Mouse (Mus musculus): ENCODE measurements at regions not wholly inside any gene's neighbourhood (a gene's known extent, or its start where the extent isn't known, plus 50 kb on each side); places are given as distances from the start of the nearest gene placed in this dataset.
A peak's percentile ranks its signal among the peaks of the same experiment; 100 is the strongest.

DNA sequence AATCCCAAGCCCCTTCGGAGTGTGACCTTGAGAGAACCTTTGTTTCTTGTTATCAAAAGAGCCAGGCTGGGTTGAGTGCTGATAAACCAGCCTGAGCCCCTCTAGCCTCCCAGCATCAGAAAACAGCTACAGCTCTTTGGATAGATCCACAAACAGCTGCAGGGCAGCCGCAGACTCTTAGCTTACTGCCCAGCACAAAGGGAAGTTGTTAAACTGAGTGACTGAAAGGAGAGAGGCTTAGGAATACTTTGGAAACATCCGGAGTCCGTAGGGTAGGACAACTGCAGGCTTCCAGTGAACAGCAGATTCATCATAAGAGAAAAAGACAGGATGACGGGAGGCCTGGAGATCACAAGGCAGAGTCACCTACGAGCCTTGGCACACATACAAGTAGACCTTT is 166.9 kb upstream of the Tyw5 start:
- DNase-seq (ENCODE audit: low spot score), result no peak

DNA sequence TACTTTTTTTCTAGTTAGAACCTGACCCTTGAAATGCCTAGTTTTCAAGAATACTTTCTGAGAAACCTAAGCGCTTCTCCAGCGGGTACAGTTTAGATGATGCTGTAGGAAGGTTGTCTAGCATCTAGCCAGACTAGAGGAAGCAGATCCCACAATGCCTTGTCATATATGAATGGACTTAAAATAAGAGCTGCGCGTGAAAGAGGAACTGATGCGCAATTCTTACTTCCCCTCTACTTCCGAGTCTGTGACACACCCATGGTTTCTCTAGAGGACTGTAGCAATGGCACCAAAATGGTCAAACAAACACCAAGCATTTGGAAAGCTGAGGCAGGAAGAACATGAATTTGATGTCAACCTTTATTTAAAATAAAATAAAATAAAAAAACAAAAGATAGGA is 167.6 kb upstream of the Tyw5 start:
- no peak for DNase-seq (ENCODE audit: low spot score)

- no peak for DNase-seq (ENCODE audit: low spot score)
Observed at GRCm38 (mm10) chr1:57576066-57576753, 169.3 kb upstream of the Tyw5 start.

- no peak for DNase-seq (ENCODE audit: low spot score)
Observed at GRCm38 (mm10) chr1:57579086-57579485, 172.2 kb upstream of the Tyw5 start.

- no peak for DNase-seq (ENCODE audit: low spot score)
Observed at GRCm38 (mm10) chr1:57593707-57594589, 180.0 kb upstream of the Spats2l start.

GRCm38 (mm10) chr1:57594815-57595214 is 179.1 kb upstream of the Spats2l start:
- DNase-seq (ENCODE audit: low spot score), result no peak

- no peak for DNase-seq (ENCODE audit: low spot score)
Observed at GRCm38 (mm10) chr1:57600951-57601350, 173.0 kb upstream of the Spats2l start.

GRCm38 (mm10) chr1:57605525-57605924 is 168.4 kb upstream of the Spats2l start:
- no peak for DNase-seq (ENCODE audit: low spot score)

DNA sequence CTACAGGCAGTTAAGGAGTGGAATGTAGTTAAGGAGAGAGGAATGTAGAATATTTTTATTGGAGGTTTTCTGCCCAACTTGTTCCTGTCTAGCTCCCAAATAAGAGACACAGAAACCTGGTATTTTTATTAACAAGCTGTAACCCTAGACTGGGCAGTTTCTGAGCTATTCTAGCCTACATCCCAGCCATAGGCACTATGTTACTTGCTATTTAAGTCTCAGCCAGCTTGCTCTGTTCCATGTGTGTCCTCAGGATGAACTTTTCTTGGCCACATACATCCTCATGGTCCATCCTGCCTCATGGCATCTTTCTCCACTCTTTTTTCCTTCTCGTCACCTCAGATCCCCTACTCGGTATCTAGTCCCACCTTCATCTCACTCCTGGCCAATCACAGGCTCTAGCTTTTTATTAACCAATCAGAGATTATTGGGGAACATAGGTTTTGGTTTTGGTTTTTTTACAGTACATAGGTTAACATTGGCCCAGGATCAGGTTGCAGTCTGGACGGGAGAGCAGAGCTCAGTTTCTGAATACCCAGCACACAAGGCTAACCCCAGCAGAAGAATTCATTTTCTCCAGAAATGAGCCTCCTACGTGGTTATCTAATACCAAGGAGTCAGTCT is 167.8 kb upstream of the Spats2l start:
- no peak for DNase-seq (ENCODE audit: low spot score)

GRCm38 (mm10) chr1:57607026-57607425 is 166.9 kb upstream of the Spats2l start:
- DNase-seq (ENCODE audit: low spot score), result no peak

DNA sequence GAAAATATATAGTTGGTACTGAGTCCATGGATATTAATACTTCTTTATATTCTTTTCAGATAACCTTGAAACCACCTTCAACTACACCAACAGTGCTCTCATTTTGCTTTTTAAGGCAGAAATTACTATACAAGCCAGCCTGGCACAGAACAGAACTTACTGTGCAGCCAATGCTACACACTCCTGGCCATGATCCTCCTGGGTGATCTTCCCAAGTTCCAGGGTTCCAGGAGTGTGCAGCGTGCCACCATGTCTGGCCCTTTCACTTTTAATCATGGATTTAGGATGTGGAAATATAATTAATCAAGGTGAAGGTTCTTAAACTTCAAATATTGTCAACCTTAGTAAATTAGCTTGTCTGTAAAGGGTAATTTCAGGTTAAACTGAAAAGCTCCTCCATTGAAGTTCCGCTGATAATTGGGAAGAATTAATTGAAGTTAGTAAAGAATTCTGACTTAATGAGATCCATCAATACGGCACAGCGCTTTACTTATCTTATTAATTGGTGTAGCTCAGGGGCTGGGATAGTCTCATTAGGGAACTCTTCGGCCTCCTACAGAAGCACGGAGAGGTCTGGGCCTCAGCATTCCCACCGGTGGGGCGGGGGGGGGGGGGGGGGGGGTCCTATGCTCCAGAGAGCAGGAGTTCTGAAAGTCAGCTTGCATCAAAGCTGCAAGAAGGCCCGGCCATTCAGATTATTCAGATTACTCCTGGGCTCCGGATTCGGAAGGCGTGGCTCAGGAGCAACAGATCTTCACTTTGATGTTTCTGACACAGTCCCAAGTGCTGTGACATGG is 166.1 kb upstream of the Spats2l start:
- no peak for DNase-seq (ENCODE audit: low spot score)

DNA sequence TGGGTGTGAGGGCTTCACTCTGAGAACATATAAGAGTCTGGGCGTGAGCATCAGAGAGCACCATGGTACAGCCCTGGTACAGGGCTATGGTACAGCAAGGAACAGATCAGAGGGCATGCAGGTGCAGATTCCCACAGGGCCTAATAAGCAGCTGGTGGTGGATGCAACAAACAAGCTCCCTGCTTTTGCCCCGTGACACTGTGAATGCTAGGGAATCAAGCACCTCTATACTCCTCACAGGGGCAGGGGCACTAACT is 165.6 kb upstream of the Spats2l start:
- no peak for DNase-seq (ENCODE audit: low spot score)

GRCm38 (mm10) chr1:57609307-57609706 is 164.7 kb upstream of the Spats2l start:
- DNase-seq (ENCODE audit: low spot score), result no peak

DNA sequence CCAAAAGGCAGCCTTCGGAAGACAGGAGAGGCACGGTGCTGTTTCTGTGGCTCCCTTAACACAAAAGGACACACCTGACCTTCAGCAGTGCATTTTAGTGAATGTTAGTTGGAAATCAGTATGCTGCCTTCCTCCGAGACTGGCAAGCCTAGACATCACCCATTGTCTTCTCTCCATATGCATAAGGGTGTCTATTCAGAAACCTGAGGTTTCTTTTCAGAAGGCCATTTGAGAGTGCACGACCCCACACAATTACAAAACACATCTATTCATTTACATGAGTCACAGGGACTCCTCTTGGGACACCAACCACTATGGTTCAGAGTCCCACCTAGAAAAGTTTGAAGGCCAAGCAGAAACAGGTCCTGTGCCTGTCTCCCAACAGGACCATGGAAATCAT is 161.8 kb upstream of the Spats2l start:
- no peak for DNase-seq (ENCODE audit: low spot score)

- DNase-seq (ENCODE audit: low spot score), result no peak
Observed at GRCm38 (mm10) chr1:57612931-57613804, 160.8 kb upstream of the Spats2l start.

- DNase-seq (ENCODE audit: low spot score), result peak; percentile 14
Observed at GRCm38 (mm10) chr1:57615155-57615554, 158.8 kb upstream of the Spats2l start.

GRCm38 (mm10) chr1:57617316-57617715 is 156.6 kb upstream of the Spats2l start:
- no peak for DNase-seq (ENCODE audit: low spot score)

DNA sequence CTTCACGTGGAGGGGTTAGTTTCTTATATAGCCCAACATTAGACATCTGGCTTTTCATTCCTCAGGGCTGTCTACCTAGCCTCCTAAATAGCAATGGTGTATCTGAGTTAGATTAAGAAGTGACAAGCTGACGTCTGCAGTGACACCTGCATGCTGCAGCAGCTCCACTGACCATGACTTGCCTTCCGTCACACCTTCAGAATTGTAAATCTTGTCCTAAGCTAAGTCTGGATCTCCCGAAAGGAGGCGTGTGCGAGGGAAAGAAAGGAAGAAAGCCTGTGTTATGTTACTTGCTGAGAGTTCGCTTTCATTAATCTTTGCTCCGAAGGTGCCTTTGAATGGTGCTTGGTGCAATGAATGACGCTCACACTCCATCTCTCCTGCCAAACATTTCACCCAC is 151.4 kb upstream of the Spats2l start:
- DNase-seq (ENCODE audit: low spot score), result no peak

DNA sequence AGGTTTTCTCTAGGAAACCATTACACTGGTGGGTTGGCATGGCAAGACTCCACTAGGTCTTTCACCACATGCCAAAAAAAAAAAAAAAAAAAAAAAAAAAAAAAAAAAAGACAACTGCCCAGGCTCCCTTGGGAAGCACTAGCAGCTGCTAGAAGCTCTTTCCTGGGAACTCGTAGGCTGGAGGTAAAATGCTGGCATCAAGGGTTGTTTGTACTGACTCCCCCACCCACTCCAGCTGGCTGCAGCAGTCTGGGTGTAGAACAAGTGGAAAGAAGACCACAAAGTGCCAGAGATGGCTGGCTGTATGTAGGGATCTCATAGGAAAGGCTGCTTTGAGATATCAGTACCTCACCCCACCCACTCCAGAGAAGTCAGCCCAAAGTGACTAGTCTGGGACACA is 140.0 kb upstream of the Spats2l start:
- DNase-seq (ENCODE audit: low spot score), result no peak

DNA sequence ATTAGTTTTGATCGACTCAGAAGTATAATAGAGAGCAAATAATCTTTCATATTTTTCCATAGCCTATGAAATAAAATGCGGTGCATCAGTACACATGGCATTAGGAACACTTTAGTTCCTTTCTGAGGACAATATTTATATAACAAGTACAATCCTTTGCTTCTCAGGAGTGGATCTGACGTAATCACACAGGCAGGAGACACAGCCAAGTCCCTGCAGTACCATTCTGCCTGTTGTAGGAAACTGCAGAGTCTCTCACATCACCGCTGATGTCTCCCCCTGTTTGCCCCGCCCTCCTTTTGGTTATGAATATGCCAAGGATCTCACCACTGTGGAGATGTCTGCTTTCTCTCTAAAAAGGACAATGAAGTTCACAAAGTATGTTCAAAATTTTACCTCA is 131.8 kb upstream of the Spats2l start:
- DNase-seq (ENCODE audit: low spot score), result no peak

GRCm38 (mm10) chr1:57643466-57644097 is 130.4 kb upstream of the Spats2l start:
- DNase-seq (ENCODE audit: low spot score), result no peak
